Mouse (Mus musculus) heart, embryonic 15.5 days (tissue): Measurements from ENCODE around the gene Zfp334. TPM values are rescaled to one million over a fixed set of nuclear protein-coding genes. Genes with fewer than 3 reads are reported as not detected.

ENCODE experiments used
- ATAC-seq: fragments of 200-750 bp; cut with Nextera tagmentation; replicated peaks from 2 replicates; pipeline ENCODE4 v1.8.0; 2017; ENCODE audit warnings: low read depth, moderate TSS enrichment; ENCODE audit not compliant: insufficient number of reproducible peaks, insufficient read depth, low FRiP score
- H3K27ac ChIP-seq: fragments of 300-500 bp; sonication (generic); 2 replicates; pipeline ENCODE4 v1.5.1; 2015; ENCODE audit warnings: mild to moderate bottlenecking, inconsistent platforms
- H3K27me3 ChIP-seq: fragments of 300-500 bp; sonication (generic); 2 replicates; pipeline ENCODE4 v1.6.1; 2015; ENCODE audit warnings: inconsistent platforms
- H3K36me3 ChIP-seq: fragments of 300-500 bp; sonication (generic); 2 replicates; pipeline ENCODE4 v1.6.1; 2015; ENCODE audit warnings: mild to moderate bottlenecking, inconsistent platforms
- H3K4me1 ChIP-seq: fragments of 300-500 bp; sonication (generic); replicated peaks from 2 replicates; pipeline ENCODE4 v1.6.1; 2015; ENCODE audit warnings: inconsistent platforms
- H3K4me2 ChIP-seq: fragments of 300-500 bp; sonication (generic); 2 replicates; pipeline ENCODE4 v1.6.1; 2015; ENCODE audit warnings: inconsistent platforms, mild to moderate bottlenecking, moderate library complexity
- H3K4me3 ChIP-seq: fragments of 300-500 bp; sonication (generic); 2 replicates; pipeline ENCODE4 v1.5.1; 2015; ENCODE audit warnings: mild to moderate bottlenecking, inconsistent platforms
- H3K9ac ChIP-seq: fragments of 300-500 bp; sonication (generic); 2 replicates; pipeline ENCODE4 v1.6.1; 2015; ENCODE audit warnings: mild to moderate bottlenecking, inconsistent platforms
- H3K9me3 ChIP-seq: fragments of 300-500 bp; sonication (generic); replicated peaks from 2 replicates; pipeline ENCODE4 v1.6.1; 2016; ENCODE audit warnings: inconsistent platforms
- WGBS: fragments of 180-500 bp; shearing (Covaris S2); methylation state at CpG from one replicate; pipeline ENCODE4 v1.1.7; 2015; ENCODE audit warnings: mixed read lengths; 5-methylcytosine and 5-hydroxymethylcytosine counted together
- polyA plus RNA-seq: library from polyadenylated mRNA; unstranded; fragments of >200 nt; fragmentation: Nextera tagmentation; extraction: Ambion mirVana; gene quantifications from 2 replicates; pipeline ENCODE4 v1.2.1, GENCODE M21; 2015

Zfp334 gene
- polyA plus RNA-seq, 1 experiment from 2014 or later: 3.4 TPM

DNA sequence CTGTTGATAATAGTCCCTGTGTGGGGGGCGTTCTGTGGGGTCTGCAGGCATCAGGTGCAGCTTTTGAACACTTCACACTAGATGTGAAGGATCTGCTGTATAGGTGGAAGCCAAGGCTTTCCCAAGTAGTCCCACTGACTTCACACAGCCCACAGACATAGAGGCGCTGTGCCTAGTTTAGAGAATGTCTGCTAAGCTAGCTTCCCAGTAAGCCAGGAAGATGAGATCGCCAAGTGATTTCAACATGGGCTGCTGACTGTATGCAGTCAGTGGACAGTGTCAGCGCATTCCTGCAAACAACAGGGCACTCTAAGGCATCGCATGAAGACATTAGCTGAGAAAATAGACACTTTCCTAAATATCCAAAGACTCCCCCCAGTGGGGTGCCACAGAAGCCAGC, 12.6 kb downstream of the Zfp334 start:
- Histone ChIP-seq H3K4me1 (peaks cover 3% of the 10 kb centered on the region; the same call in 1 of the 2 replicates), H3K9ac (no peak overlapping the region), H3K9me3 (peaks cover 5% of the 10 kb centered on the region; the same call in 1 of the 2 replicates), H3K27ac (no peak overlapping the region), H3K4me3 (no peak overlapping the region), H3K27me3 (no peaks in the 10 kb centered on the region), H3K36me3 (peaks cover 42% of the 10 kb centered on the region), H3K4me2 (no peak overlapping the region)
- 76% methylated on average over 5 of the region's 5 CpGs for WGBS
- ATAC-seq: no peak

DNA sequence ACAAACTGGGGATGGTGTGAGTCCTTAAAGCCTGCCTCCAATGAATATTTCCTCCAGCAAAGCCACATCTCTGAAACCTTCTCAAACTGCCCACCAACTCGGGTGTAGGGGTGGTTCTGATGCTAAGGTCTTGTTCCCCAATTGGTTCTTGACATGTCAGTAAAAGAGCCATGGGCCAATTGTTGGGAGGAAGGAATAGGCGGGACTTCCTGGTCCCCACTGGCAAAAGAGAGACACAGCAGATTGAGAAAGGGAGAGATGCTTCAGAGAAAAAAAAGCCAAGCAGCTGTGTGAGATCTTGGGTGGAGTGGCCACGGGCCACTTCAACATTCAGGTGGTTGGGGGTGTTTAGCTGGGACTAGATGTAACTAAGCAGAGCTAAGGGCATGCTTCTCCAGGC, 17.0 kb downstream of the Zfp334 start:
- H3K4me1 ChIP-seq: peaks cover 16% of the 10 kb centered on the region
- H3K27me3 ChIP-seq: peaks cover 28% of the 10 kb centered on the region
- no peak overlapping the region for H3K9ac ChIP-seq
- no peak overlapping the region for H3K27ac ChIP-seq
- WGBS: 28% methylated on average over 3 of the region's 3 CpGs
- H3K9me3 ChIP-seq: no peaks in the 10 kb centered on the region
- no peak for ATAC-seq
- H3K4me2 ChIP-seq: no peak overlapping the region
- H3K4me3 ChIP-seq: no peak overlapping the region
- 0 out of 2 replicates have a peak, but pooled peaks cover 4% of the 10 kb centered on the region for H3K36me3 ChIP-seq

DNA sequence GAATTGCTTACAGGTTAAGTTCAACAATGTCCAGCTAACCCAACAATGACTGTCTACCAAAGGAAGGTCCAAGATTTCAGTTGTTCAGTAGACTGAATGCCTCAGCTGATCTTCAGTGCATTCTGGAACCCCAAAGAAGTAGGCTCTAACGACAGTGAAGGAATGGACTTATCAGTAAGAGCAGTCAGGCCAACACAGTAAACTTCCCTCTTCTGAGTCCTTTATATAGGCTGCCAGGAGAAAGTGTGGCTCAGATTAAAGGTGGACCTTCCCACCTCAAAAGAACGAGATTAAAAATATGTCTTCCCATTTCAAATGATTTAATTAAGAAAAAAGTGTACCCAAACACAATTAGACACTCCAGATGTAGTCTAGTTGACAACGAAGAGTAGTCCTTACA, 17.7 kb downstream of the Zfp334 start:
- H3K36me3 ChIP-seq: 0 out of 2 replicates have a peak, but pooled peaks cover under 1% of the 10 kb centered on the region
- H3K4me2 ChIP-seq: no peak overlapping the region
- peaks cover 13% of the 10 kb centered on the region for H3K4me1 ChIP-seq
- H3K27ac ChIP-seq: no peak overlapping the region
- H3K9ac ChIP-seq: no peak overlapping the region
- H3K4me3 ChIP-seq: no peak overlapping the region
- 62% methylated on average over 3 of the region's 3 CpGs for WGBS
- no peak for ATAC-seq
- no peaks in the 10 kb centered on the region for H3K9me3 ChIP-seq
- H3K27me3 ChIP-seq: peaks cover 35% of the 10 kb centered on the region

DNA sequence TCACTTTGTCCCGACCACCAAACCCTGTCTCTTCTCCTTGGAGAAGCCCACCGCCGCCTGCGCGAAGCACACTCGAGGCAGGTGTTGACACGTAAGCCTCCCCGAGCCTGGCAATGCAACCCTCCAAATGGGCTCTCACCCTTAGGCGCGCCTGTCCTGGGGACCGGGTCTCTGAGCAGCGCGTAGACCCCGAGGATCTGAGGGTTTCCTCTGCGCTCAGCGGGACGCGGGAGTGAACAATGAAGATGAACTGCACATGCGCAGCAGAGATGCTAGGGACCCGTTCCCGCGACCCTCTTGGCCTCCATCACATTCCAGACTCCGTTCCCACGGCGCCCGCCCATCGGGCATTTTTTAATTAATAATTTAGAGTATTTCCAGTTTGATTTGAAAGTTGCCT, 19.6 kb downstream of the Zfp334 start, which contains the start of gene Zfp663:
Gene Zfp663 (minus strand): TSS at position 234 of the 400 bp plus-strand sequence.
- H3K4me2 ChIP-seq: peak within 1 kb of the TSS; percentile 49
- peak within 1 kb of the TSS; percentile 24; the same call in 1 of the 2 replicates for H3K4me3 ChIP-seq
- WGBS: 4% methylated on average over 27 of the region's 27 CpGs
- peaks cover 44% of the 10 kb centered on the region for H3K27me3 ChIP-seq
- no peak for ATAC-seq
- peaks cover 13% of the 10 kb centered on the region for H3K4me1 ChIP-seq
- no peak within 1 kb of the TSS for H3K9ac ChIP-seq
- no peak within 1 kb of the TSS for H3K27ac ChIP-seq
- no peaks in the 10 kb centered on the region for H3K36me3 ChIP-seq
- no peaks in the 10 kb centered on the region for H3K9me3 ChIP-seq

DNA sequence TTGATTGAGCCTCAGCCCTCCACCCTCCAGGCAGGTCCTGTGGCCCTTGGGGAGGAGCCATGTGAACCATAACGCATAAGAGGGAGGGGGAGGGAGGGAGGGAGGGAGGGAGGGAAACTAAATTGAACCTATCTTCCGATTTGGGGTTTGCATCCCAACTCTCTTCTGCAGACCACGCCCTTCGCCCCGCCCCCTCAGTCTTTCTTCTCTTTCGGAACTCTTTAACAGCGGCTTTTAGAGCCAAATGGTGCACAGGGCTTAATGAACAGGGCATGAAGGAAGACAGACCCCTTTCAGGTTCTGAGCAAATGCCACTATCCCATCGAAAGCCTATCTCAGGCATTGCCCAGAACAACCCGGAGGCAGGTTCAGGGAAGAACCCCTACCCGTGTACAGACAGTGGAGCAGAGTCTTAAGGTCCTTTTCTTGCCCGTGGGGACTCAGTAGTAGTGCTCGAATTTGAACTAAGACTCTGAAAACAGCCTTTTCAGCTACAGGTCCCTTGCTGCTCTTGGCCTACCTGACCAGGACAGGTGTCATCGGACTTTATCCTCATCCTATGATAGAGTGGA, 20.1 kb downstream of the Zfp334 start:
- Histone ChIP-seq H3K27ac (no peak overlapping the region), H3K4me3 (peak overlapping the region; percentile 24; the same call in 1 of the 2 replicates), H3K4me1 (peaks cover 13% of the 10 kb centered on the region), H3K9ac (no peak overlapping the region), H3K4me2 (peak overlapping the region; percentile 49), H3K27me3 (peaks cover 49% of the 10 kb centered on the region), H3K36me3 (no peaks in the 10 kb centered on the region), H3K9me3 (no peaks in the 10 kb centered on the region)
- WGBS: 3% methylated on average over 13 of the region's 13 CpGs
- ATAC-seq: no peak

DNA sequence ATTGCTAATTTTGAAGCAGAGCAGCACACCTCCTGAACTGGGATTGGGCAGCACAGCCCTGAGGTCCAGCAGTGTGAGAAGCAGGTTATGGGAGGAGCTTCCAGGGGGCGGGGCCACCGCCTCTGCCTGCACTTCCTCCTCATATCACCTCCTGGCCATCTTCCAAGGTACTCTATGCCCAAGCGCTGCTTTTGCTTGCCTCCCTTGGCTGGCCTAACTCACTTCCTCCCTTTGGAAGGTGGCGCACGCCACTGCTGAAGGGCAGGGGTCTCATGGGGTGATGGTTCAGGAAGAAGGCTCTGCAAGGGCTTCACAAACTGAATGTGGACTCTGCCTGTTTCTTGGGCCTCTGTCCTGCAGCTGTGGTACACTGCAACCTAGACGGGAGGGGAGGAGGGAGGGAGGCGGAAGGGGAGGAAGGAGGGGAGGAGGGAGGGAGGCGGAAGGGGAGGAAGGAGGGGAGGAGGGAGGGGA, 21.0 kb downstream of the Zfp334 start:
- no peak overlapping the region for H3K4me3 ChIP-seq
- WGBS: 3% methylated on average over 5 of the region's 8 CpGs
- no peak for ATAC-seq

DNA sequence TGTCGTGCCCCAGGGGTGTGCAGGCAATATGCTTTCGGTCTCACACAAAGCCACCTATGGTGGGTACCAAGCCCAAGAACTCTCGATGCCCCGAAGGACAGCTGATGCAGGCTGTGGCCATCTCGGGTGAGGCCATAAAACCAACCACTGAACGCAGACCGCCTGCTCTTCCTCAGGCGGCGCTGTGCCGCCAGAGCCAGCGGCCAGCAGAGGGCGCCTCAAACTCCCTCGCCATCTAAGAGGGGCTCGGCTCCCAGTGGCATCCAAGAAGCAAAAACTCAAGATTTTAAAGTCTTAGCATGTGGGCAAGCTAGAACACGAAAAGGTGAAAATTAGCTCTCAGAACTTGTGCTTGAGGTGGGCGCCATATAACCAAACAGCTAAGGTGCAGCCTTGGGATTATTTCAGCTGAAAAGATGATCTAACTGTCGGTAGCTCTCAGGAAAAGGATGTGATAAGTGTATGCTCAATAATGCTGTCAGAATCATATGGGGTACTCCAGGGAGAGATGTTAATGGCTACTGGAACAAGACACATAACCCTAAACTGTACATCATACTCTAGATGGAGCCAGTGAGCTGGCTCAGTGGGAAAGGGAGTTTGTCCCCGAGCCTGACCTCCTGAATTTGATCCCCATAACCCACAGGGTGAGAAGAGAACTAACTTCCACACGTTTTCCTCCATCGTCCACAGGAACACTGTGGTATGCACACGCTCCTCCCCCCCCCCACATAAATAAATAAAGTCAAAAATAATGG, 23.5 kb downstream of the Zfp334 start:
- no peak overlapping the region for H3K9ac ChIP-seq
- no peak overlapping the region; the same call in 1 of the 2 replicates for H3K4me3 ChIP-seq
- no peaks in the 10 kb centered on the region for H3K36me3 ChIP-seq
- H3K4me1 ChIP-seq: peaks cover 13% of the 10 kb centered on the region
- H3K27ac ChIP-seq: no peak overlapping the region
- H3K27me3 ChIP-seq: peaks cover 56% of the 10 kb centered on the region
- H3K4me2 ChIP-seq: peak overlapping the region; percentile 42
- 0 out of 2 replicates have a peak, but pooled peaks have one; percentile 52 for ATAC-seq
- WGBS: 12% methylated on average over 21 of the region's 21 CpGs
- no peaks in the 10 kb centered on the region for H3K9me3 ChIP-seq

More for the DNA sequence above, 21.0 kb downstream of the Zfp334 start:
- H3K36me3 ChIP-seq: no peaks in the 10 kb centered on the region
- H3K4me1 ChIP-seq: peaks cover 13% of the 10 kb centered on the region
- no peak overlapping the region; the same call in 1 of the 2 replicates for H3K4me2 ChIP-seq
- H3K27me3 ChIP-seq: peaks cover 55% of the 10 kb centered on the region
- H3K9ac ChIP-seq: no peak overlapping the region
- no peaks in the 10 kb centered on the region for H3K9me3 ChIP-seq
- H3K27ac ChIP-seq: no peak overlapping the region

DNA sequence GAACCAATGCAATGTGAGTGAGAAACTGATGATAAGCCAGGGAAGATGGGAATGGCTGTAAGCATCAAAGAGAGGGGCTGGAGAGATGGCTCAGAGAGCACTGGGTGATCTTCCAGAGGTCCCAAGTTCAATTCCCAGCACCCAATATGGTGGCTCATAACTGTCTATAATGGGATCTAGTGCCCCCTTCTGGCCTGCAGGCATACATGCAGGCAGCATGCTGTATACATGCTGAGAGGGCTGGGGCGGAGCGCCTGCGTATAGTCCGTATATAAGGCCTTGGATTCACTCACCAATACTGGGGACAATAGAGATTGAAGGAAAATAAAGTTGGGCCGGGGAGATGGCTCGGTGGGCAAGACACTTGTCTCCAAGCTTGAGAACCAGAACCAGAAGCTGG, 24.8 kb downstream of the Zfp334 start:
- no peak overlapping the region for H3K27ac ChIP-seq
- peaks cover 46% of the 10 kb centered on the region for H3K27me3 ChIP-seq
- H3K9me3 ChIP-seq: no peaks in the 10 kb centered on the region
- H3K36me3 ChIP-seq: no peaks in the 10 kb centered on the region
- no peak overlapping the region for H3K9ac ChIP-seq
- no peak overlapping the region for H3K4me3 ChIP-seq
- no peak for ATAC-seq
- no peak overlapping the region for H3K4me2 ChIP-seq
- 88% methylated on average over 6 of the region's 6 CpGs for WGBS
- peaks cover 9% of the 10 kb centered on the region for H3K4me1 ChIP-seq

DNA sequence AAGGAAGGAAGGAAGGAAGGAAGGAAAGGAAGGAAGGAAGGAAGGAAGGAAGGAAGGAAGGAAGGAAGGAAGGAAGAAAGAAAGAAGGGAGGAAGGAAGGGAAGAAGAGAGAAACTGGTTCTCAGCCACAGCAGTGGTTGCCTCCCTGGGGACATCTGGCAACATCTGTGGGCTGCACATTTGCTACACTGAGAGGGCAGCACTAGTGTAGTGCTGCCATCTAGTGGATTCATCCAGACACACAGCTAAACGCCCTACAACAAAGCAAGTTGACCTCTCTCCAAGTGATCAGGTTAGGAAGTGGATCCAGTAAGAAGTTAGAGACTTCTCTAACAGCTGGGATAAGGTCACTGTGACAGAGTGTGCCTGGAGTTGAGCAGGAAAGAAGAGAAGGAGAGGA, 27.2 kb downstream of the Zfp334 start:
- Histone ChIP-seq H3K36me3 (no peaks in the 10 kb centered on the region), H3K4me1 (no peaks in the 10 kb centered on the region), H3K4me2 (no peak overlapping the region), H3K9ac (no peak overlapping the region), H3K27ac (no peak overlapping the region), H3K4me3 (no peak overlapping the region), H3K27me3 (peaks cover 29% of the 10 kb centered on the region), H3K9me3 (no peaks in the 10 kb centered on the region)
- ATAC-seq: no peak
- 3% methylated on average over 1 of the region's 1 CpGs for WGBS

DNA sequence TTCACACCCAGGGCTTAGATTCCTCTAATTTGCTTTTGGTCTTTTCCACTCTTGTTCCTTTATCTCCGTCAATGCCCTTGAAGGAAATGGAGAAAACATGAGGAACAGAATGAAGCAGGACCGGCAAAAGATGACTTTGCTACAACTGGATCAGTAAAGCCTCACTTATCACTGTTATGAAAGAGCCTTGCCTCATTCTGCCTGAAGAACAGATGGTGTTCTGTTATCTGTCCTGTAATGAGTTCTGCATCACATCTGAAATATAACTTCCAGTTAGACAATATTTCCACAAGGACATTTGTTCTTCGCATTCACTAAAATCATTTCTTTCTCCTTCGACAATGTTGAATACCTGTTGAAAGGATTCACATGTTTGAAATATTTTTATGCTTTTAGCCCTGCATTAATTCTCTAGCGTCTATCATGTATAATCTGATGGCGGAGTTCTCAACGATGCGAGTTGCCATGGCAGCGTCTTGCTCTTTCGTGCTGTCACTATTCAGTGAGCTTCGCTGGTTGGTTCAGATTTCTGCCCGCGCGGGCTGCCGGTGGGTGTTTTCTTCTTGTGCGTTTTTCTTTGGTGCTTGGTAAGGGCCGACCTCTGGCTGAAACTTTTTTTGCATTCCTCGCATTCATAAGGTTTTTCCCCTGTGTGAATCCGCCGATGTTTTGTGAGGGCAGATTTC, 36.1 kb downstream of the Zfp334 start:
- ATAC-seq: no peak
- H3K27ac ChIP-seq: no peak overlapping the region
- no peak overlapping the region for H3K4me3 ChIP-seq
- H3K9me3 ChIP-seq: peaks cover 14% of the 10 kb centered on the region
- no peaks in the 10 kb centered on the region for H3K4me1 ChIP-seq
- peaks cover 4% of the 10 kb centered on the region; the same call in 1 of the 2 replicates for H3K36me3 ChIP-seq
- H3K9ac ChIP-seq: no peak overlapping the region
- no peak overlapping the region for H3K4me2 ChIP-seq
- no peaks in the 10 kb centered on the region for H3K27me3 ChIP-seq
- 86% methylated on average over 20 of the region's 20 CpGs for WGBS

DNA sequence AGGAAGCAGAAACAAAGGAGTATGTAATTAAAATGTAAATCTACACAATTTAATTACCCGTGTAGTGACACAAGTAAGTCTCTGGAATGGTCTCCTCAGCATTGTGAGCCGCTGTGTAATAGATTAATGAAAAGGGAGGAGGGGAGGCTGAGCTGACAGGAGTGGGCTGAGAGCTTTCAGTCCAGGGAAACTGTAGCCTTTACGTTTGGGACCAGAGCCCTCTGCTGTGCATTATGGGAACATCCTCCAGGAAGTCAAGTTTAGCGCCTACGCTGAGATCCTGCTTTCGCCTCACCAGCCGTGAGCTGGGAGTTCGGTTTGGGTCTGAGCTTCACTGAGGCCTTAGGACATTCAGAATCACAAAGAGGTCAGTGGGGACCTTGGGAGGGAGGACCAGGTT, 38.6 kb downstream of the Zfp334 start:
- peaks cover 14% of the 10 kb centered on the region for H3K9me3 ChIP-seq
- H3K36me3 ChIP-seq: peaks cover 4% of the 10 kb centered on the region; the same call in 1 of the 2 replicates
- no peaks in the 10 kb centered on the region for H3K27me3 ChIP-seq
- H3K4me3 ChIP-seq: no peak overlapping the region
- H3K4me1 ChIP-seq: no peaks in the 10 kb centered on the region
- ATAC-seq: no peak
- no peak overlapping the region for H3K9ac ChIP-seq
- H3K4me2 ChIP-seq: no peak overlapping the region
- no peak overlapping the region for H3K27ac ChIP-seq
- 25% methylated on average over 8 of the region's 8 CpGs for WGBS
